Mouse (Mus musculus) layer of hippocampus, postnatal 10 days (tissue): ENCODE results near the gene Soga1. TPM values are rescaled to one million over a fixed set of nuclear protein-coding genes. Genes with fewer than 3 reads are reported as not detected.

Experiments used
- DNase-seq, 2 experiments: peaks; one replicate each; pipeline ENCODE4 v3.0.0; 2021; ENCODE audit warnings: low spot score in 2 of 2
- total RNA-seq, 2 experiments: library from RNA; stranded (reverse); gene quantifications; 2 replicates each; pipeline ENCODE4 v1.2.3; 2021

Soga1 gene
- total RNA-seq, 2 experiments from 2014 or later = 74.1 to 79.6 TPM

- DNase-seq = no peak
These were observed 37.6 kb downstream of the Soga1 start for GRCm38 (mm10) chr2:157041421-157041820.

- DNase-seq = no peak
These were observed 38.4 kb downstream of the Soga1 start for GRCm38 (mm10) chr2:157040649-157041046.

- DNase-seq = peak in 1 of 2 experiments; percentile 63
These were observed 39.0 kb downstream of the Soga1 start for GRCm38 (mm10) chr2:157039900-157040648.

- no peak for DNase-seq
These were observed 41.8 kb downstream of the Soga1 start for GRCm38 (mm10) chr2:157037303-157037702.

- DNase-seq = no peak
These were observed 42.7 kb downstream of the Soga1 start for GRCm38 (mm10) chr2:157036400-157036799.

- DNase-seq = no peak
These were observed 43.7 kb downstream of the Soga1 start for GRCm38 (mm10) chr2:157035371-157035770.

GRCm38 (mm10) chr2:157030804-157031203, 48.2 kb downstream of the Soga1 start:
- peak; percentile 91 to 92 for DNase-seq

GRCm38 (mm10) chr2:157028261-157028660, 50.8 kb downstream of the Soga1 start:
- DNase-seq = no peak

- peak; percentile 61 to 72 for DNase-seq
These were observed 51.7 kb downstream of the Soga1 start for GRCm38 (mm10) chr2:157027106-157028008.

GRCm38 (mm10) chr2:157021156-157021555, 57.9 kb downstream of the Soga1 start:
- DNase-seq = no peak

- DNase-seq = no peak
These were observed 59.8 kb downstream of the Soga1 start for GRCm38 (mm10) chr2:157019228-157019627.

GRCm38 (mm10) chr2:157016529-157017270, 62.4 kb downstream of the Soga1 start:
- DNase-seq = no peak

- DNase-seq = no peak
These were observed 66.7 kb downstream of the Soga1 start for GRCm38 (mm10) chr2:157012341-157012740.

- DNase-seq = no peak
These were observed 68.3 kb downstream of the Soga1 start for GRCm38 (mm10) chr2:157010634-157011310.

- no peak for DNase-seq
These were observed 68.9 kb downstream of the Soga1 start for GRCm38 (mm10) chr2:157010121-157010520.

- no peak for DNase-seq
These were observed 70.5 kb downstream of the Soga1 start for GRCm38 (mm10) chr2:157008509-157008908.

- DNase-seq = no peak
These were observed 71.8 kb downstream of the Soga1 start for GRCm38 (mm10) chr2:157007234-157007596.

- DNase-seq = peak; percentile 90 to 93
These were observed 72.4 kb downstream of the Soga1 start, which contains the start of gene Dsn1 for GRCm38 (mm10) chr2:157006511-157007233. Dsn1 (minus strand) TSS chr2:157007154.

- no peak for DNase-seq
These were observed 76.7 kb downstream of the Soga1 start for GRCm38 (mm10) chr2:157002321-157002720.

GRCm38 (mm10) chr2:156998263-156998662, 80.8 kb downstream of the Soga1 start:
- DNase-seq = no peak
